Mouse (Mus musculus) thymus, adult 18-20 months (tissue): Measurements from ENCODE around the gene Hkdc1.

Source experiments
- DNase-seq, 2 experiments: peaks; one replicate each; pipeline ENCODE4 v3.0.0; 2022; ENCODE audit warnings: mixed read lengths in 2 of 2

Gene Hkdc1

GRCm38 (mm10) chr10:62379808-62380207 lies 42.5 kb downstream of the Hkdc1 start, which contains the start of gene Hk1:
Gene Hk1 (minus strand): TSS chr10:62379908.
- no peak for DNase-seq

- DNase-seq: no peak
These were observed 63.5 kb downstream of the Hkdc1 start for GRCm38 (mm10) chr10:62358827-62359226.

DNA sequence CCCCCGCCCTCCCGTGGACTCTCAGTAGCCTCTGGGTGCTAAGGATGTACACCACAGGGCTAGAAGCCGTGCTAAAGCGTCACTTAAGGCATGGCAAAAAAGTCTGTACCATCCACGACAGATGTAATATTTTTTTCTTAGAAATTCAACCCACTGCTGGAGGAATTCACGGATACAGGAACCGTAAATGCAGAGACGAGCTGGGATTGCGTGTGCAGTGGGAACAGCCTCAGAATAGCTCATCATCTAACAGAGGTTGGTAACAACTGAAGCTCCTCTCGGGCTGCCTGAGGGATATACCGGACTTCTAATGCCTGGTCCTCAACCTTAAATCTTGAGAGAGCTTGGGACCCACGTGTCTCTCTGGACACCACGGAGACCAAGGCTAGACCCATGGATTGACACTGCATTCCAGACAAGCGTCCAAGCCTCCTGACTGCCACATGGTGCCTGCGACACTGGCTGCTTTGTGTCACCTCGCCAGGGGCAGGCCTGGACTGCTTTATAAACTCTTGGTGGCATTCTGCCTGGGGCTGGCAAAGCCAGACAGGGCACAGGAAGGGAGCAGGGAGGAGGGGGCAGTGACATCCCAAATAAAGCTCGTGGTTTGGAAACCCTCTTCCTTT lies 66.1 kb downstream of the Hkdc1 start:
- no peak for DNase-seq

DNA sequence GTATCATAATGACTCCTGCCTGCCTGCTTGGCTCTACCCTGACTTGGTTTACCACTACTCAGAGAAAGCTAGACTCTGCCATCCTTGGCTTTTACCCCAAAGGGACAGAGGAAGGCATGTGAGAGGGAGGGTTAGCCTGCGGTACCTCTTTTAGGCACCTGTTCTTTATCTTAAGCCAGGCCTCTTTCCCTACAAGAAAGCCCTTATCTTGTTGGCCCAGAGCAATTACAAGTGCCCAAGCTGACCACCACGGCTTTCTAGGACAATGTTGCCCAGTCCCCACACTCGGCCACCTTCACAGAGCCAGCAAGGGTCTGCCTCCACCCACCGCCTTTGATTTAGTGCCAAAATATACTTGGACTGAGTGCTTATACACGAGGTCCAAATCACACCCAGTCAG lies 77.1 kb downstream of the Hkdc1 start:
- DNase-seq: no peak

DNA sequence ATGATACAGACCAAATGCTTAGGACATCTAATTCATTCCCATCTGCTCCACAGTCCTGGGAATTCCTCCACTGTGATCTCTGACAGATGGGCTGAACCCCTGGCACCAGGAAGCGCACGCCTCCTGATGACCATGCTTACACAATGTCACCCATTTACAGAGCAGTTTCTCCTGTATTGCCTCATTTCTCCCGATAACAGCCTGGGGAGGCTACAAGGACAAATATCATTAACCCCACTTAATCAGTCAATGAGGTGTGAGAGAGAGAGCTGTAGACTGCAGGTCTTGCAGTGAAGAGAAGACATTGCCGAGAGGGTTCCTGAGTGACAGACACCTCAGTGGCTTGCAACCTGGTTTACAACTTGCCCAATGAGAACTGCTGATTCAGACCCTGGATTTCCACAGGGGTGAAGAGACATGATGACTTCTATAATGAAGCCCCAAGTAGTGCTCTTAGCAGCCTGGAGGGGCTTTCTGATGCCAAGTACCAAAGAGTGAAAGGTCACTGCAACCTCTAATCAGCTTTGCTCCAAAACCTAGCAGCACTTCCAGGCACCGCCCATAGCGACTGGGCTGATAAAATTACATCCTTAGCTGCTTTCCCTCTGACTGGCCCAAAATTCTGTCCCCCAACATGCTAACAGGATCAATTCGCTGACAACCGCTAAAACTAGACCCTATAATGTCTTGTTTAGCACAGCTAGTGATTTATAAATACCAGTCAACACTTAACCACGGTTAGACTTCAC lies 78.1 kb downstream of the Hkdc1 start:
- no peak for DNase-seq

- DNase-seq: no peak
These were observed 79.8 kb downstream of the Hkdc1 start for GRCm38 (mm10) chr10:62342512-62342911.

DNA sequence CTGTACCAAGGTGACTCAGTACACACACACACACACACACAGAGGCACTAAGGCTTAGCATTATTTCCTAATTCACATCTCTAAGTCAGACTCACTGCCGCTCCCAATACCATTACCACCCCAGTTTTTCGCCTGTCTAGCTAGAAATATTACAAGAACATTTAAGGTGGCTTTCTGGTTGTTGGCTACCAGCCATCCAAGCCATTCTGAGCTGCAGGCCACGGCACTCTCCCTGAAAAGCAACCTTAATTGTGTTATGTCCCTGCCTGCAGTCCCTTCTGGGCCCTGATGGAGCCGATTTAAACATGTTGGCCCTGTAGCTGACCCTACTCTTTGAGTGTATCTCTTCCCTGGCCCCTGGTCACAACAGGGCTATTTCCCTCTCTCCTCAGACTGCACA lies 80.3 kb downstream of the Hkdc1 start:
- no peak for DNase-seq

GRCm38 (mm10) chr10:62340991-62341390 lies 81.3 kb downstream of the Hkdc1 start:
- DNase-seq: no peak

GRCm38 (mm10) chr10:62340095-62340731 lies 82.1 kb downstream of the Hkdc1 start:
- DNase-seq: peak; percentile 96 to 97

- DNase-seq: peak; percentile 62 to 77
These were observed 82.8 kb downstream of the Hkdc1 start for GRCm38 (mm10) chr10:62339211-62340094.

- peak in 1 of 2 experiments; percentile 44 for DNase-seq
These were observed 83.7 kb downstream of the Hkdc1 start for GRCm38 (mm10) chr10:62338626-62339025.

DNA sequence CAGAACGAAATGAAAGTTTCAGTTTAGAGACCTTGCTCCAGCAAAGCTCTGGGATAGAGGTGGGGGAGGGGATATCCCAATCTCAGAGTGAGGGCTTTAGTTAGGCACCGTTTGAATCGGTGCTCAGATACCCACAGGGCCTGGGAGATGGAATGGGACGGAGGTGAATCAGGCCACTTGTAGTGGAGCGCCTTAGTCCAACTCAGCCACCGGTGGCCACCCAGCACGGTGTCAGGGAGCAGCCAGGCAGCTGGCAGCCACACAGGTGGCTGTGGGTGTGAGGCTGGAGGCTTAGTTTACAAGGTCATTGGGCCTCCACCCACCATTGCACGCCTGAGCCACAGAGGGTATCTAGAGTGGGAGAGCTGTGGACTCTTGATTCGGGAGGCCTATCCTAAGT lies 84.1 kb downstream of the Hkdc1 start:
- DNase-seq: no peak

DNA sequence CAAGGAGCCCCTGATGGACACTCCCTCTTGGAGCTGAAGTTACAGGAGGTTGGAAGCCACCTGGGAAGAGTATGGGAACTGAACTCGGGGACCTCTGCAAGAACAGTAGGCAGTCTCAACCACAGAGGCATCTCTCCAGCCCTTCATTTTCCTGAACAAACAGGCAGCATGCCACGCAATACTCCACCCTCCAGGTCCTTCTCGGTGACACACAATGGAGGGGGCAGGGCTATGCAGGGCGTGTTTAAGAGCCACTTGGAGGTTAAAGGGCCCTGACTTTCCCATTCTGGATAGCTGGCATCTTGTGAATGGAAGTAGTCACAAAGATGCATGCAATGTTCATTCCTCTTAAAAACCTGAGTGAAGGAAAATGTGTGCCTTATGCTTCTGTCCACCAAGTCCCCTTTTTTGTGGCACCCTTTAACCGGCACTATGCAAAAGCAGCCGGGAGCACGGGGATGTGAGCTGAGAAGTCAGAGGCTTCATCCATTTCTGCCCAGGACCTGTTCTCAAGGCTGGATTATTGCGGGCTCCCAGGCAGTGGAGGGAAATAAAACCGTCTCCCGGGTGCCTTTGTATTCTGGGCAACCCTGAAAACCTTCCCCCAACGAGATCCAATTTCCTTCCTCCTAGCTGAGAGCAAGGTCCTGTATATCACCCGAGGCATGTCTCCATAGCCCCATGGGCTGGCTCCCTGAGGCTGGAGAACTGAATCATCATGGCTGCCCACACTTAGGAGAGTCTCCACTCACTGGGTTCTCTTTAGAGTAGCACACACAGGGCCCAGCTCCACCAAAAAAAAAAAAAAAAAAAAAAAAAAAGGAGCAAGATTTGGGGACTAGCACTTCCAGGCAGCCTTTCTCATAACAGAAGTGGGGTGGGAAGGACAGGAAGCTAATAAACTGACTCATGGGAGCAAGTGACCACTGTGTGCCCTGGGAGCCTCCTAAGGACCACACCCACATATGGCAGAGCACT lies 85.4 kb downstream of the Hkdc1 start:
- no peak for DNase-seq

DNA sequence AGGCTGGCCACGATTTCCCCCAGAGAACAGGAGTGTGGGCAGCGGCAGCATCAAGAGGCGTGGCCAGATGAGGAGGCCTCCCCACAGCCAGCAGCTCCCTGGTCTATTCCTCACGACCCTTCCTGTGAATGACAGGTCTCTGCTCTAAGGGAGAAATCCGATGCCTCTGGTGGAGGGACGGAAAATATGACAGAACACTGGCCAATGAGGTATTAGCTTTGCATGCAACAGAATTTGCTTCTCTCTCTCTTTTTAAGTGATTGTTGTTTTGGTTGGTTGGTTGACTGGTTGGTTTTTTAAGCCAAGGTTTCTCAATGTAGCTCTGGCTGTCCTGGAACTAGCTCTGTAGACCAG lies 86.9 kb downstream of the Hkdc1 start:
- DNase-seq: no peak

- DNase-seq: no peak
These were observed 87.4 kb downstream of the Hkdc1 start for GRCm38 (mm10) chr10:62334686-62335422.

DNA sequence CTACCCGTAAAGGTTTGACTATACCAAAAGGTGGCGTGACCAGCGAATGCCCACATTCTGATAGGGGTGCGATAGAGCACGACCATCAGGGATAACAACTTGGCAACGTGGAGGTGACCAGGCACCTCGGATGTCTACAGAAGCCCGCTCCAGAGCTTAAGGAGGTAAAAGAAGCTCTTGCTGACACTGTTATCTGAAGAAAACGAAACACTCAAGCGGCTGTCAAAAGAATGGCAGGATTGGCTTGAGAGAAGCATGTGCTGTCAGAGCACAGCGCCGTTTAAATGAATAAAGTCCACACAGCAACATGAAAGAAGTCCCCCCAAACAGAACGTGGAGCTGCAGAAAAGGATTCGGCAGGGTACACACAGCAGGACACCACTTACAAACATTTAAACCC lies 89.0 kb downstream of the Hkdc1 start:
- no peak for DNase-seq
